31 mouse cellular contexts compared by ENCODE assay signal in the genomic region with DNA sequence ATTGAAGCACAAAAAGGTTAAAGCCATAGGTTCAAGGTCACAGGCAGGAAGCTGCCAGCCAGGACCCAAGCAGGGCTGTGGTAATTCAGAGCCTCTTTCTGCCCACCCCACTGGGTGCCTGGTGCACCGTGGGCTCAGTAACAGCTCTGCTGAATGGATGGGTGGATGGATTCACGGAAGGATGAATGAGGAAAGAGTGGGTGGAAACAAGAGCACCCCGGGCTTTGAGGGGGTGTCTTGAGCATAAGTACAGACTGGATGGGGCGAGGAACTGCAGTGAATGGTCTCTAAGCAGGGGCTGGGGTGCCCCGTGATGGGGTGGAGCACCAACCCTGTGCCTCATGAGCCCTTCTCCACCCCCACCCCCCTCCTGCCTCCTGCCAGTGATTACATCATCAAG. TPM values are rescaled to one million over a fixed set of nuclear protein-coding genes. Genes with fewer than 3 reads are reported as not detected.
DNase-seq lines count a peak whose midpoint lies in the region; ATAC-seq and TF ChIP-seq lines count a peak whose summit lies in the region.
"Had no signal": no experiment of that assay in that cellular context is flagged by ENCODE, and none has a peak within 500 bp of the region (broad histone marks: within the 10 kb centered on the region; RNA-seq: fewer than 3 reads in every experiment).

No protein-coding gene starts in this region.

- H3K4me3 ChIP-seq in left cerebral cortex, adult 2 months, result no peak overlapping the region
- peak overlapping the region; percentile 48; the same call in 1 of the 2 replicates for H3K4me3 ChIP-seq in E14TG2a.4 (replicated peaks; ENCODE audit: low read length)
- H3K4me3 ChIP-seq in MEL (ENCODE audit: control insufficient read depth in 1 of 2, insufficient read depth in 1 of 2, low read depth in 2 of 2, low read length in 2 of 2), result peak overlapping the region; percentile 28 to 52; a peak in 3 of 4 replicates
- H3K4me3 ChIP-seq in olfactory bulb, adult 2 months (ENCODE audit: insufficient read depth, low read depth, low read length), result no peak overlapping the region
- no peak overlapping the region for H3K4me3 ChIP-seq in hindbrain, embryonic 14.5 days (replicated peaks; ENCODE audit: low read length)
- H3K4me3 ChIP-seq: embryonic facial prominence, embryonic 12.5 days; embryonic facial prominence, embryonic 15.5 days; forebrain, embryonic 12.5 days; forebrain, embryonic 15.5 days; gastrocnemius, adult 2 months; hindbrain, embryonic 10.5 days; hindbrain, embryonic 13.5 days had no signal

- TF ChIP-seq CTCF in left cerebral cortex, adult 2 months (IDR thresholded peaks at IDR 0.05), result no peak
- TF ChIP-seq CTCF in E14TG2a.4 (conservative IDR thresholded peaks at IDR 0.05; ENCODE audit: low read length), result no peak
- no peak for TF ChIP-seq CTCF in MEL (IDR thresholded peaks at IDR 0.05 in 2 of 3, conservative IDR thresholded peaks at IDR 0.05 in 1 of 3; ENCODE audit: control insufficient read depth in 1 of 3, insufficient read depth in 1 of 3, low read depth in 2 of 3, low read length in 3 of 3, poor library complexity in 1 of 3, severe bottlenecking in 1 of 3)
- no peak for TF ChIP-seq CTCF in olfactory bulb, adult 2 months (IDR thresholded peaks at IDR 0.05; ENCODE audit: insufficient read depth, low read depth, low read length)

- intact Hi-C loops in left cerebral cortex, adult 2 months (cut with DNase I), result no loop called here

- no peak for TF ChIP-seq POLR2A in MEL (IDR thresholded peaks at IDR 0.05; ENCODE audit: control insufficient read depth in 1 of 2, insufficient read depth in 1 of 2, low read depth in 1 of 2, low read length in 2 of 2, poor library complexity in 1 of 2)
- TF ChIP-seq POLR2A in olfactory bulb, adult 2 months (IDR thresholded peaks at IDR 0.05; ENCODE audit: insufficient read depth, low read depth, low read length), result no peak

- peak overlapping the region; percentile 43 for H3K9ac ChIP-seq in MEL (ENCODE audit: control insufficient read depth, low read depth, low read length, poor library complexity, severe bottlenecking)
- no peak overlapping the region for H3K9ac ChIP-seq in hindbrain, embryonic 14.5 days
- H3K9ac ChIP-seq: embryonic facial prominence, embryonic 12.5 days; embryonic facial prominence, embryonic 15.5 days; forebrain, embryonic 15.5 days; hindbrain, embryonic 13.5 days had no signal

- peak overlapping the region; percentile 74 for H3K27ac ChIP-seq in left cerebral cortex, adult 2 months
- peak overlapping the region; percentile 88 for H3K27ac ChIP-seq in MEL (ENCODE audit: control insufficient read depth, low read depth, low read length)
- H3K27ac ChIP-seq in olfactory bulb, adult 2 months (ENCODE audit: insufficient read depth, low read depth, low read length), result 0 out of 2 replicates have a peak overlapping the region, but pooled peaks have one; percentile 18
- H3K27ac ChIP-seq in hindbrain, embryonic 14.5 days, result no peak overlapping the region
- H3K27ac ChIP-seq: embryonic facial prominence, embryonic 12.5 days; embryonic facial prominence, embryonic 15.5 days; forebrain, embryonic 12.5 days; forebrain, embryonic 15.5 days; gastrocnemius, adult 2 months; hindbrain, embryonic 10.5 days; hindbrain, embryonic 13.5 days; hindbrain, postnatal 0 days had no signal

- no peak overlapping the region for H3K4me2 ChIP-seq in hindbrain, embryonic 14.5 days (replicated peaks)
- H3K4me2 ChIP-seq: embryonic facial prominence, embryonic 12.5 days; embryonic facial prominence, embryonic 15.5 days; forebrain, embryonic 12.5 days; forebrain, embryonic 15.5 days; heart, embryonic 11.5 days; hindbrain, embryonic 13.5 days had no signal

- H3K27me3 ChIP-seq in E14TG2a.4 (ENCODE audit: insufficient read depth, low read length) (peaks cover 48% of the 10 kb centered on the region), MEL (ENCODE audit: control insufficient read depth in 1 of 2, insufficient read depth in 2 of 2, low read length in 2 of 2) (no peaks in the 10 kb centered on the region)
- H3K27me3 ChIP-seq in hindbrain, embryonic 14.5 days (ENCODE audit: control insufficient read depth, insufficient read depth, low read length), result peaks cover 8% of the 10 kb centered on the region; the same call in 1 of the 2 replicates

- H3K4me1 ChIP-seq in E14TG2a.4 (replicated peaks; ENCODE audit: low read depth, low read length), result peaks cover 50% of the 10 kb centered on the region
- peaks cover 2 to 9% of the 10 kb centered on the region in 2 experiments; a peak in 2 of 4 replicates for H3K4me1 ChIP-seq in MEL (ENCODE audit: control insufficient read depth in 1 of 2, insufficient read depth in 2 of 2, low read length in 2 of 2)
- H3K4me1 ChIP-seq in olfactory bulb, adult 2 months (ENCODE audit: control insufficient read depth, insufficient read depth, low read length), result peaks cover 47% of the 10 kb centered on the region
- peaks cover 7% of the 10 kb centered on the region; the same call in 1 of the 2 replicates for H3K4me1 ChIP-seq in hindbrain, embryonic 14.5 days (replicated peaks; ENCODE audit: control insufficient read depth, insufficient read depth, low read length)
- H3K4me1 ChIP-seq: embryonic facial prominence, embryonic 15.5 days had no signal

- 17% methylated on average over 5 of the region's 5 CpGs for WGBS in olfactory bulb, adult 2 months
- WGBS in hindbrain, embryonic 14.5 days, result 69% methylated on average over 5 of the region's 5 CpGs

- H3K36me3 ChIP-seq in E14TG2a.4 (ENCODE audit: insufficient read depth, low read length) (peaks cover 15% of the 10 kb centered on the region), MEL (ENCODE audit: control insufficient read depth in 1 of 2, insufficient read depth in 2 of 2, low read length in 2 of 2) (peaks cover 0 to 5% of the 10 kb centered on the region in 2 experiments; a peak in 3 of 4 replicates)
- H3K36me3 ChIP-seq in hindbrain, embryonic 14.5 days (replicated peaks; ENCODE audit: control insufficient read depth, insufficient read depth), result peaks cover 44% of the 10 kb centered on the region
- H3K36me3 ChIP-seq: embryonic facial prominence, embryonic 12.5 days; embryonic facial prominence, embryonic 15.5 days had no signal

- no peaks in the 10 kb centered on the region for H3K79me2 ChIP-seq in MEL (ENCODE audit: control insufficient read depth, insufficient read depth, low read length, poor library complexity)

- ATAC-seq in hindbrain, embryonic 14.5 days (ENCODE audit: low FRiP score), result no peak
- ATAC-seq: CD4-positive, CD25-positive, alpha-beta regulatory T cell, adult 4 months; forebrain, embryonic 15.5 days; hindbrain, postnatal 0 days; inflammation-experienced regulatory T-cells, adult 6 months; intestine, embryonic 16.5 days; Patski had no signal

- TF ChIP-seq RAD21 in MEL (IDR thresholded peaks at IDR 0.05; ENCODE audit: low read depth, low read length), result no peak

- no peak for DNase-seq in left cerebral cortex, adult 2 months (ENCODE audit: extremely low spot score in 1 of 2, low spot score in 2 of 2)
- DNase-seq in left cerebral cortex, adult 11 months (ENCODE audit: low spot score), result no peak
- peak; percentile 33 for DNase-seq in MEL (ENCODE audit: low read depth, low spot score)
- no peak for DNase-seq in hindbrain, embryonic 14.5 days (ENCODE audit: low spot score)
- DNase-seq in layer of hippocampus, postnatal 10 days (ENCODE audit: low spot score in 2 of 2), result no peak
- DNase-seq: adrenal gland, postnatal 10 days; adrenal gland, postnatal 36 days; cerebellum, adult 11 months; cerebellum, adult 2 months; cerebellum, adult 9-11 months; gastrocnemius, adult 2 months; gastrocnemius, postnatal 14 days; heart, adult 11 months; heart, postnatal 36 days had no signal

- H3K9me3 ChIP-seq in E14TG2a.4 (ENCODE audit: low read length), result no peaks in the 10 kb centered on the region
- H3K9me3 ChIP-seq in MEL (replicated peaks; ENCODE audit: insufficient read depth, low read length), result no peaks in the 10 kb centered on the region
- no peaks in the 10 kb centered on the region for H3K9me3 ChIP-seq in hindbrain, embryonic 14.5 days (ENCODE audit: control insufficient read depth, low read length)
- H3K9me3 ChIP-seq: embryonic facial prominence, embryonic 12.5 days; embryonic facial prominence, embryonic 15.5 days; forebrain, embryonic 12.5 days; forebrain, embryonic 15.5 days; hindbrain, embryonic 10.5 days; hindbrain, embryonic 13.5 days had no signal

- no peak for TF ChIP-seq EP300 in MEL (IDR thresholded peaks at IDR 0.05; ENCODE audit: low read depth in 1 of 2, low read length in 2 of 2)

RNA-seq across cellular contexts. Expression of a gene that starts 31.7 kb away (rescaled TPM):
- total RNA-seq in left cerebral cortex, adult 2 months (2021), result 100 to 1,000 TPM; 637 to 705 TPM
- 0.12 and 0.29 TPM in 2 replicates for total RNA-seq in MEL (2012; rRNA removed)
- 1 to 10 TPM in 1 of 2 experiments, not detected in 1; 3.9 TPM for polyA plus RNA-seq in MEL (2012; ENCODE audit: insufficient read depth in 1 of 2, insufficient read length in 2 of 2, low read depth in 1 of 2, low replicate concordance in 2 of 2, missing spikeins in 1 of 2)
- polyA plus RNA-seq in olfactory bulb, adult 2 months (2012; ENCODE audit: insufficient read depth, insufficient read length, low replicate concordance, missing spikeins), result 51.0 and 92.9 TPM in 2 replicates
- 40.3 and 46.8 TPM in 2 replicates for polyA plus RNA-seq in hindbrain, embryonic 14.5 days (2014; fragmentation: Nextera tagmentation; extraction: Ambion mirVana)
- total RNA-seq in layer of hippocampus, postnatal 10 days (2021), result 100 to 1,000 TPM; 439 to 476 TPM
- total RNA-seq: common myeloid progenitor, adult 5-6 weeks had no signal

RNA-seq across cellular contexts. Expression of a gene that starts 35.0 kb away (rescaled TPM):
- 1 to 10 TPM; 4.3 TPM for total RNA-seq in left cerebral cortex, adult 2 months (2021)
- 0.33 and 0.39 TPM in 2 replicates for total RNA-seq in MEL (2012; rRNA removed)
- under 1 TPM in 1 of 2 experiments, not detected in 1; 0.33 TPM for polyA plus RNA-seq in MEL (2012; ENCODE audit: insufficient read depth in 1 of 2, insufficient read length in 2 of 2, low read depth in 1 of 2, low replicate concordance in 2 of 2, missing spikeins in 1 of 2)
- polyA plus RNA-seq in olfactory bulb, adult 2 months (2012; ENCODE audit: insufficient read depth, insufficient read length, low replicate concordance, missing spikeins), result not detected in 2 replicates
- 3.6 and 3.7 TPM in 2 replicates for polyA plus RNA-seq in hindbrain, embryonic 14.5 days (2014; fragmentation: Nextera tagmentation; extraction: Ambion mirVana)
- 1 to 10 TPM; 1.9 TPM for total RNA-seq in layer of hippocampus, postnatal 10 days (2021)

RNA-seq across cellular contexts. Expression of a gene that starts 42.2 kb away (rescaled TPM):
- total RNA-seq in left cerebral cortex, adult 2 months (2021), result 10 to 100 TPM; 59.5 to 63.7 TPM
- 0.08 and 0.20 TPM in 2 replicates for total RNA-seq in MEL (2012; rRNA removed)
- polyA plus RNA-seq in MEL (2012; ENCODE audit: insufficient read depth in 1 of 2, insufficient read length in 2 of 2, low read depth in 1 of 2, low replicate concordance in 2 of 2, missing spikeins in 1 of 2), result under 1 TPM in 1 of 2 experiments, not detected in 1; 0.56 TPM
- not detected in 2 replicates for polyA plus RNA-seq in olfactory bulb, adult 2 months (2012; ENCODE audit: insufficient read depth, insufficient read length, low replicate concordance, missing spikeins)
- polyA plus RNA-seq in hindbrain, embryonic 14.5 days (2014; fragmentation: Nextera tagmentation; extraction: Ambion mirVana), result 61.8 and 70.8 TPM in 2 replicates
- 10 to 100 TPM; 84.0 to 90.2 TPM for total RNA-seq in layer of hippocampus, postnatal 10 days (2021)
- polyA plus RNA-seq: C2C12; CD4-positive, CD25-positive, alpha-beta regulatory T cell, adult 4 months; inflammation-experienced regulatory T-cells, adult 6 months had no signal

RNA-seq across cellular contexts. Expression of a gene that starts 43.9 kb away (rescaled TPM):
- total RNA-seq in left cerebral cortex, adult 2 months (2021), result 1 to 10 TPM; 1.5 to 2.7 TPM
- total RNA-seq in MEL (2012; rRNA removed), result not detected in 2 replicates
- polyA plus RNA-seq in MEL (2012; ENCODE audit: insufficient read depth in 1 of 2, insufficient read length in 2 of 2, low read depth in 1 of 2, low replicate concordance in 2 of 2, missing spikeins in 1 of 2), result under 1 TPM in 1 of 2 experiments, not detected in 1; 0.95 TPM
- not detected in 2 replicates for polyA plus RNA-seq in olfactory bulb, adult 2 months (2012; ENCODE audit: insufficient read depth, insufficient read length, low replicate concordance, missing spikeins)
- 2.1 and 2.8 TPM in 2 replicates for polyA plus RNA-seq in hindbrain, embryonic 14.5 days (2014; fragmentation: Nextera tagmentation; extraction: Ambion mirVana)
- 1 to 10 TPM; 4.3 to 5.0 TPM for total RNA-seq in layer of hippocampus, postnatal 10 days (2021)
- total RNA-seq: gastrocnemius, adult 2 months; gastrocnemius, postnatal 14 days; gastrocnemius, postnatal 4 days had no signal
- polyA plus RNA-seq: CD4-positive, CD25-positive, alpha-beta regulatory T cell, adult 4 months; inflammation-experienced regulatory T-cells, adult 6 months had no signal

Comparison
In these comparisons a context has a peak if more than half of its experiments do, and no peak if none do; other contexts are left out.
1. H3K4me3 ChIP-seq: peak in E14TG2a.4 (single experiment) and MEL (2 of 2); none in left cerebral cortex, adult 2 months (single experiment), olfactory bulb, adult 2 months (single experiment) and hindbrain, embryonic 14.5 days (single experiment).
2. RNA of a gene that starts 31.7 kb away (total RNA-seq): 637 to 705 TPM in left cerebral cortex, adult 2 months and 439 to 476 TPM in layer of hippocampus, postnatal 10 days; 0.12 to 0.29 TPM in MEL; every median in the first group is over 100 times any median in the second.
3. RNA of a gene that starts 42.2 kb away (total RNA-seq): 84.0 to 90.2 TPM in layer of hippocampus, postnatal 10 days and 59.5 to 63.7 TPM in left cerebral cortex, adult 2 months; 0.08 to 0.20 TPM in MEL; every median in the first group is over 10 times any median in the second.